Mouse (Mus musculus): ENCODE results near the gene Ppa2.
A peak's percentile ranks its signal among the peaks of the same experiment; 100 is the strongest.

The Ppa2 gene

GRCm38 (mm10) chr3:133331184-133331866 is 21.4 kb downstream of the Ppa2 start:
- no peak for DNase-seq (ENCODE audit: low spot score in 2 of 2)

- peak in 1 of 2 experiments; percentile 23 for DNase-seq (ENCODE audit: low spot score in 2 of 2)
These were observed 22.4 kb downstream of the Ppa2 start for GRCm38 (mm10) chr3:133332280-133332679.

- DNase-seq (ENCODE audit: low spot score in 2 of 2), result no peak
These were observed 23.6 kb downstream of the Ppa2 start for GRCm38 (mm10) chr3:133333267-133334170.

GRCm38 (mm10) chr3:133334691-133335090 is 24.8 kb downstream of the Ppa2 start:
- DNase-seq (ENCODE audit: low spot score in 2 of 2), result no peak

DNA sequence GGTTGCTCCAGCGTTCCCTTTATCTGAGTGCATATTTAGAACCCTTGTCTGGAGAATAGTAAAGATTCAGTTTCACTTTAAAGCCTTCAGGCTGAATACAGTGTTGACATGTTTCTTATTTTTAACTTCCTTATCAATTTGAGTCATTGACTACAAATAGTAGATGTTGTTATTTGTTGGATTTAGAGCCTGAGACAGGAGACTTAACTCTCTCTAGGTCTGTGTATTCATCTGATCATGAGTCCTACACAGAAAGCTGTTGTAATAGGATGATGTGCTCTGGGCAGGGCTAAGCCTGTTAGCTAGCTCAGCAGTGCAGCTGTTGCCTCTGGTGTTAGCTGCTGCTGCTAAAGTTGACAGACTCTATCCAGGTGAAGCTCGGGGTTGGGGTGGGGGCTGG is 25.3 kb downstream of the Ppa2 start:
- no peak for DNase-seq (ENCODE audit: low spot score in 2 of 2)

- no peak for DNase-seq (ENCODE audit: low spot score in 2 of 2)
These were observed 26.5 kb downstream of the Ppa2 start for GRCm38 (mm10) chr3:133336400-133336799.

DNA sequence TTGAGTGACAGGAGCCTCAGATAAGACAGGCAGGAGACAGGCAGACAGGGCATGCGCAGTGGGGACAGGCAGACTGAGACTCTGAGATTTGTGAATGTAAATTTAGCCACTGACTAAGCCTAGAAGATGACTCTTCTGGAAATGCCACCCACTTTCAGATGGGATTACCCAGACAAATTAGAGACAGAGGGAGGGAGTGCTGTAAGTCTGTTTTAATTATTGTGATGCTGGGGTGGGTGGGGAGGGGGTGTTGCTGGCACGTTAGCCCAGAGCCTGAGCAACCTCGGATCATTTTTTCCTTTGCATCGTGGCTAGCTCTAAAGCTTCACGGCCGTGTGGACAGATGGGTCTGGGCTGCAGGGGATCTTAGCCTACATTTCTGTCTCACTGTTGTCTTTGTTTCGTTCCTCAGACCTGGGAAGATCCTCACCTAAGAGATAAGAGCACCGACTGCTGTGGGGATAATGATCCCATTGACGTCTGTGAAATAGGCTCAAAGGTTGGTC is 29.0 kb downstream of the Ppa2 start:
- DNase-seq (ENCODE audit: low spot score in 2 of 2), result no peak

- DNase-seq (ENCODE audit: low spot score in 2 of 2), result peak; percentile 35
These were observed 29.5 kb downstream of the Ppa2 start for GRCm38 (mm10) chr3:133339411-133339823.

DNA sequence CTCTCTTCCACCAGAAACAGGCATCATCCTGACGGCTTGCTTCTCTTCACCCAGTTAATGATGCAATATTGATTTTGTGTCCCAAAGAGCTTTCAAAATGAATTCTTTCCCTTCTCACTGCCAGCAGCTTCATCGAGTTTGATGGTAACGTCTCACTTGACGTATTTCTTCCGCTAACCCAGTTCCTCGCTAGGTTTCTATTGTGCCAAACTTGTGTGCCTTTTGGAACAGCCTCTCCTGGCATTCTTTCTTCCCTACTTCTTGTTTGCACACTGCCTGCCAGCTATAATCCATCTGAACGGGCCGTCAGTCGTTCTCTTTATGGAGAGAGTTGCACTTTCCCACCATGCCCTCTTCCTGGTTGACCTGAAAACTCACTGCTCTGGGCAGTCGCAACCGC is 31.2 kb downstream of the Ppa2 start:
- DNase-seq (ENCODE audit: low spot score in 2 of 2), result no peak

GRCm38 (mm10) chr3:133347535-133347934 is 37.6 kb downstream of the Ppa2 start:
- no peak for DNase-seq (ENCODE audit: low spot score in 2 of 2)

- DNase-seq (ENCODE audit: low spot score in 2 of 2), result no peak
These were observed 38.9 kb downstream of the Ppa2 start for GRCm38 (mm10) chr3:133348847-133349246.

DNA sequence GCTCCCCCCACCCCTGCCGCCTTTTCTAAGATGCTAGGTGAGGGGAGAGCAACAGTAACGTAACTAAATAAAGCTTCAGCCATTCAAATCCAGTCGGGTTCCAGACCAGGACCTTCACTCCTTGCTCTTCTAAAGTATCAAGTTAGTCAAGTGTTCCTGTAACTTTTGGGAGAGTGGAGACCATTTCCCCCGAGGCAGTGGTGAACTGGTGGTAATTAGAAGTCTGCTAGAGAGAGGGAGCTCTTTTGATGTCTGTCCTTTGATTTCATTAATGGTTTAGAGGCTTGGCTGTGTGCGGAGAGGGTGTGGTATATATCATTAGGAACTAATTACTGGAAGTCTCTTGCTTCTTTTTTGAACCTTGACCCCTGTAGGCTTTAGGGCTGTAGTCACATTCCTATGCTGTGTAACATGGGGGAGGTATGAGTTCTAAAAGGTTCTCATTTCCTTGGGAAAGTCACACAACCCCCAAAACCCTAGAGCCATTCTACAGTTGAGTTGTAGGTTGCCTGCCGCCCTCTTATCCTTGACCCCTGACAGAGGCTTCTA is 47.6 kb downstream of the Ppa2 start:
- DNase-seq (ENCODE audit: low spot score in 2 of 2), result no peak

DNA sequence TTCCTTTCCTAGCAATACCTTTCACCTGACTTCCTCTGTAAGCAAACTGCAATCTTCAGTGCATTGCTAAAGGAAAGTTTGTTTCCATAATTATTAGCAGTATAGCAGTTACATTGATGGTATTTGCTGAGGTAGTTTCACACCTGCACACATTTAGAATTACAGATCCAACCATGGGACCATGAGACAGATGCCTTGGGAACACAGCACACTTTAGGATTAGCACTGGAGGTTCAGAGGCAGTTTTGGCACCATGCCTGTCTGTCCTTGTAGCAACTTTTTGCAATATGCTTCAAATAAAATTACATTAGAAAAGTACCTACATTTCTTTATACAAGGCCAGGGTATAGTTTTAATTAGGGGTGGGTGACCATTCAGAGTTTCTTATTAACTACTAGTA is 48.1 kb downstream of the Ppa2 start:
- DNase-seq (ENCODE audit: low spot score in 2 of 2), result no peak

DNA sequence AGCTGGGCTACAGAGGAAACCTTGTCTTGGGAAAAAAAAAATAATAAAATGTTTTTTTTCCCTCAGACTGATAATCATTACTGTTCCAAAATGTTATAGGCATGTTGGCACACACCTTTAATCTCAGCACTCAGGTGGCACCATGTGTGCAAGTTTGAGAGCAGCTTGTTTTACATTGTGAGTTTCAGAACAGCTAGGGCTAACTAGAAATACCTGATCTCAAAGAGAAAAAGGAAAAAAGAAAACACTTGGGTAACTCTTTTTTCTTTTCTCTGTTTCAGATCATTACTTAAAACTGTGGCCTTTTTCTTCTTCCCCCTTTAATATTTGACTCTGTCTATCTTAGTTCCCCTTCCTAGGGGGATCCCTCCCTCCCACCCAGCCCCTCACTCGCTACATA is 51.5 kb downstream of the Ppa2 start:
- no peak for DNase-seq (ENCODE audit: low spot score in 2 of 2)

DNA sequence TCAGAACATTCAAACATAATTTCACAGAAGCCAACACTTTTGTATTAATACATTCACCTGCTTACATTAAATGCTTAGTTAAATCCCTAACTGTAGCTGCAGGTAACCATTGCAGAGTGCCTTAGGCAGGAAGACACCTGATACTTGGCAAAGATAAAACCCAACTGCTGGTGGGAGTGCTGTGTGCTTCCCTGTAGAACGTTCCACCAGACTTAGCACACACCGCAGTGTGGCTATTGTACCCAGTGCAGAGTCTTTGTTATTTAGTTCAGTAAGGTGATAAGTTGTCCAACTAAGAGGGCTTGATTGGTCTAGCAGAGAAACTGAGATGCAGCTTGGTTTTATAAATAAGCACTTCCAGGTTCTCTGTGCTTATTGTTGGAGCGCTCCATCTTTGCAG is 54.2 kb downstream of the Ppa2 start:
- no peak for DNase-seq (ENCODE audit: low spot score in 2 of 2)

DNA sequence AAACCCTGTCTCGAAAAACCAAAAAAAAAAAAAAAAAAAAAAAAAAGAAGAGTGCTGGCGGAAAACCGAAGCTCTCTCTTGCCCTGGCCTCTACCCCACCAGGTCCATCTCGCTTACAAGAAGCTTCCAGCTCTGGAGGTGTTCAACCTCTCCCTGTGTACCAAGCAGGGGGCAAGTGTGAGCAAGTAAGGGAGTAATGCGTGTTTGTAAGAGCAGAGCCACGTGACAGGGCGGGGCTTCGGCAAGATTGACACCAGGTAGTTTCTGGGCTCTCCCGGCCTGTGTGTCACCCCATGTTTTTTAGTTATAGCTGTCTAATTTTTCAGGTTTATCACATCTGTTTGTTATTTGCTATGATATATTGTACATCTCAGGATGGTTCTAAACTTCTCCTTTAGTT is 56.2 kb downstream of the Ppa2 start:
- DNase-seq (ENCODE audit: low spot score in 2 of 2), result no peak

DNA sequence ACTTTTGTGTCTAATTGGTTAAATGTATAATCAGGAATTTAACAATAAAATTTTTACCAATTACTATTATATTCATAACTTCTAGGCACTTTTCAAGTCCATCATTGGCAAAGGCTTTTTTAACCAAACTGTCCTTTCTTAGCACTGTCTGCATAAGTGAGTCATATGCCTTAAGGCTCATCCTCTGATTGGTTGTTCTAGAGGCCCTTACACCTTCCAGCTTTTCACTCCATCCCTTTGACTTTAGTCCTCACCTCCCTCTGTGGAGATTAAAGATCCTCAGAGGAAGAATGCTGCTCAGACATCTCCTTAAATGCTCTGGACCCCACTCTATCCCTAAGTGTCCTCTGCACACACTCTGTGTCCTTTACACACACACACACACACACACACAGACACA is 68.3 kb downstream of the Ppa2 start:
- DNase-seq (ENCODE audit: low spot score in 2 of 2), result no peak

DNA sequence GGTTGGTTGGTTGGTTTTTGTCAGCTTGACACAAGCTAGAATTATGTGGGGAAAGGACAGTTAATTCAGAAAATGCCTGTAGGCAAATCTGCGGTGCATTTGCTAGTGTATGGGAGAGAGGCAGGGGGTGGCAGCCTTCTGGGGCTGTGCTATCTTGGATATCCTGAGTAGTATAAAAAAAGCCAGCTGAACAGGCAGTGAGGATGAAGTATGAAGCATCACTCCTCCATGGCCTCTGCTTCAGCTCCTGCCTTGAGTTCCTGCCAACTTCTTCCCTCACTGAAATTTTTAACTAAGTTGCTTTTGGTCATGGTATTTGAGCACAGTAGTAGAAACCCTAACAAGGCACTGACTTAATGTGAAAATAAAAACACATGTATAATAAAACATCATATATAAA is 70.1 kb downstream of the Ppa2 start:
- DNase-seq (ENCODE audit: low spot score in 2 of 2), result no peak

DNA sequence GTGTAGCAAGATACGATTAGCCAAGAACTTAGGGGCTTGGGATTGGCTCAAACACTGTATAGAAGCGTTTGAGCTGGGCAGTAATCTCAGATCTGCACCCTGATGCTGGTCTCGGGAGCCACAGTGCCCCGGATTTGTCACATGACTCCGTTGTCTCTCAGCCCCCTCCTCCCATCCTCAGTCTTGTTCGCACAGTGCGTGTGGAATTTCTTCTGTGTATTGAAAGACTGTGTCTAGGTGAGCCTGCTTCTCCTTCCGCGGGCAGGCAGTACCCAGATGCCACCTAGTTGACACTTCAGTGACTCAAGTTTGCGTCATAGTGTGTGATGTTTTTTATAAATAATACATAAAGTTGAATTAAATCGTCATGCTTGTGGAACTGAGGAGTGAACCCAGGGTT is 71.6 kb downstream of the Ppa2 start:
- DNase-seq (ENCODE audit: low spot score in 2 of 2), result no peak

GRCm38 (mm10) chr3:133382147-133382546 is 72.2 kb downstream of the Ppa2 start:
- DNase-seq (ENCODE audit: low spot score in 2 of 2), result no peak

GRCm38 (mm10) chr3:133384164-133384708 is 74.3 kb downstream of the Ppa2 start:
- no peak for DNase-seq (ENCODE audit: low spot score in 2 of 2)

DNA sequence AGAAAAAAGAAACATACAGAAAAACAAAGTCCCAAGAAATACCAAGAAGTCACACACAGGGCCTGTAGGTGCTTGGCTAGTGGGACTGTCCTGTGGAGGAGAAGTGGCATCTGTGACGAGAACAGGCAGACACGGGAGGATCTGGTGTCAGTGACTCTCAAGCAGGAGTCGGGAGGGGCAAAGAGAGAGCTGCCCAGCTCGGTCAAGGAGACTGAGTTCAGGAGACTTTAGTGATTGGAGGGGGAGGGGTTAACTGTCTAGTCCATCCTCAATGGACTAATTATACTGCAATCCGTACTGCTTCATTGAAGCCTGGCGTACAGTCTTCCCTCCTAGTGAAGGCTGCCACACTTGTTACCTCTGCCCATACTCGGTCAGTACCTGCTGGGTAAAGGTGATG is 77.4 kb downstream of the Ppa2 start:
- DNase-seq (ENCODE audit: low spot score in 2 of 2), result no peak
